In genomic region chr15:9409475-9409874, GRCm38 (mm10) we compare ENCODE assay signal across 14 mouse cellular contexts. TPM values are rescaled to one million over a fixed set of nuclear protein-coding genes. Genes with fewer than 3 reads are reported as not detected.
"Had no signal": no experiment of that assay in that cellular context is flagged by ENCODE, and none has a peak within 500 bp of the region (broad histone marks: within the 10 kb centered on the region; RNA-seq: fewer than 3 reads in every experiment).

No protein-coding gene starts in this region.

- DNase-seq: retina, postnatal 1 day; right cerebral cortex, adult 18-20 months; right cerebral cortex, postnatal 14 days; right cerebral cortex, postnatal 25 days; right cerebral cortex, postnatal 4 days; spleen, adult 18-20 months; thymus, adult 18-20 months; thymus, adult 2 months; thymus, postnatal 14 days; thymus, postnatal 25 days; thymus, postnatal 36 days; thymus, postnatal 4 days had no signal

RNA-seq across cellular contexts. Expression of gene Capsl, which starts 26.4 kb away (rescaled TPM):
- total RNA-seq: neutrophil, adult 5-6 weeks had no signal
- polyA plus RNA-seq: small intestine, adult 2 months had no signal
